Mouse (Mus musculus): ENCODE data around the gene Dcaf11. TPM values are rescaled to one million over a fixed set of nuclear protein-coding genes. Genes with fewer than 3 reads are reported as not detected.

Gene Dcaf11
- polyA plus RNA-seq, 1 experiment from 2014 or later, result 45.9 TPM

DNA sequence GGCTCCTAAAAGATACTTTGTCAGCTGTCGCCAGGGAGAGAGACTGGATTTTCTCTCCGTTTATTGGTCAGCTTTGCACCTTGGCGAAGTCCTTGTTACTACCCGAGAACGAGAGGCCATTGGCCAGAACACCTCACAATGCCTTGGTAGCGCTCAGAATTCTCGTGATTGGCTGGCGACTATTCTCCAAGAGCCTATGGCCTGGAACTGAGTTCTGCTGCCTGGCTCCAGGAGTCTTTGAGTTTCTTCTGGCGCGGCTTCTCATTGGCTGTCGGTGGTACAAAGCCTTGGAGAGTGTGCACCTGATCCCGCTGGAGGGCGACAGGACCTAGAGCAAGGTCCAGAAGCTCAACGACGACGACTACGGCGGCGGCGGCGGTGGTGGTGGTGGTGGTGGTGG, 58.0 kb downstream of the Dcaf11 start, which contains the start of gene Rec8:
Rec8 (plus strand) TSS at position 216 of the 400 bp plus-strand sequence.
- peak; percentile 91 for ATAC-seq (ENCODE audit: low FRiP score, low TSS enrichment)
- Histone ChIP-seq H3K4me2 (replicated peaks; ENCODE audit: low read depth) (peak within 1 kb of the TSS; percentile 35), H3K9ac (ENCODE audit: low read length) (peak within 1 kb of the TSS; percentile 41; the same call in 1 of the 2 replicates), H3K36me3 (ENCODE audit: control insufficient read depth, insufficient read depth, low read length) (no peaks in the 10 kb centered on the region), H3K27ac (replicated peaks) (no peak within 1 kb of the TSS), H3K4me3 (ENCODE audit: low read depth, low read length) (peak within 1 kb of the TSS; percentile 20), H3K4me1 (replicated peaks; ENCODE audit: control insufficient read depth, insufficient read depth) (no peaks in the 10 kb centered on the region), H3K9me3 (ENCODE audit: control insufficient read depth, low read length) (no peaks in the 10 kb centered on the region), H3K27me3 (ENCODE audit: control insufficient read depth, insufficient read depth, low read length) (no peaks in the 10 kb centered on the region)
- WGBS, result 15% methylated on average over 19 of the region's 21 CpGs
- TF ChIP-seq EP300 (optimal IDR thresholded peaks at IDR 0.05), result no peak
- TF ChIP-seq CTCF (IDR thresholded peaks at IDR 0.05; ENCODE audit: low read depth), result peak; percentile 59
- DNase-seq (ENCODE audit: low spot score), result peak; percentile 84

DNA sequence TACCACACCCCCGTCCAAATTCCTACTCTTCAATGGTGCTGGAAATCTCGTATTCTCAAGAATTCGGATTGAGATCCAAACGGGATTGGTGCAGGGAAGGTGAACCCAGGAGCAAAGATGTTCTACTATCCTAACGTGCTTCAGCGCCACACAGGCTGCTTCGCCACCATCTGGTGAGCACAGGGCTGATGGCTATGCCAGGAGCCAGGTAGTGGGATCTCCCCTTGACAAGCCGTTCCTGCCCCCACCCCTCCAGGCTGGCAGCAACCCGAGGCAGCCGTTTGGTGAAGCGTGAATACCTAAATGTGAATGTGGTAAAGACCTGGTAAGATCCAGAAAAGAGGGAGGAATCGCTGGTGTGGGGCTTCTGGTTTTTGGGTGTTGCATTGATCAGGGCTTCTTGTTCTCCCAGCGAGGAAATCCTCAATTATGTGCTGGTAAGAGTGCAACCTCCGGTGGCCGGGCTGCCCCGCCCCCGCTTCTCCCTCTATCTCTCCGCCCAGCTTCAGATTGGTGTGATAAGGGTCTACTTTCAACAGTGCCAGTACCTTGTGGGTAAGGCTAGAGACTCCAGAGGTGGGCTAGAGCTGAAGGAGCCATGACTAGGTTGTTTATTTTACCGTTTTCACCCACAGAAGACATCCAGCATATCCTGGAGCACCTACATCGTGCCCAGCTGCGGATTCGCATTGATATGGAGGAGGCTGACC, 58.8 kb downstream of the Dcaf11 start:
- H3K9me3 ChIP-seq (ENCODE audit: control insufficient read depth, low read length), result no peaks in the 10 kb centered on the region
- no peak for TF ChIP-seq EP300 (optimal IDR thresholded peaks at IDR 0.05)
- TF ChIP-seq CTCF (IDR thresholded peaks at IDR 0.05; ENCODE audit: low read depth), result no peak
- no peaks in the 10 kb centered on the region for H3K36me3 ChIP-seq (ENCODE audit: control insufficient read depth, insufficient read depth, low read length)
- peak overlapping the region; percentile 35 for H3K4me2 ChIP-seq (replicated peaks; ENCODE audit: low read depth)
- no peaks in the 10 kb centered on the region for H3K4me1 ChIP-seq (replicated peaks; ENCODE audit: control insufficient read depth, insufficient read depth)
- H3K4me3 ChIP-seq (ENCODE audit: low read depth, low read length), result peak overlapping the region; percentile 20
- DNase-seq (ENCODE audit: low spot score), result no peak
- no peak for ATAC-seq (ENCODE audit: low FRiP score, low TSS enrichment)
- 38% methylated on average over 22 of the region's 22 CpGs for WGBS
- no peaks in the 10 kb centered on the region for H3K27me3 ChIP-seq (ENCODE audit: control insufficient read depth, insufficient read depth, low read length)
- H3K9ac ChIP-seq (ENCODE audit: low read length), result peak overlapping the region; percentile 41; the same call in 1 of the 2 replicates
- H3K27ac ChIP-seq (replicated peaks), result no peak overlapping the region

Other genes starting within 250 kb of the Dcaf11 start
- 53.7 and 54.5 TPM in 2 replicates for gene Dhrs4, start 81.2 kb upstream of the Dcaf11 start, polyA plus RNA-seq (2015; fragmentation: Nextera tagmentation; extraction: Ambion mirVana)
- gene Carmil3, start 69.4 kb upstream of the Dcaf11 start, polyA plus RNA-seq (2015; fragmentation: Nextera tagmentation; extraction: Ambion mirVana), result 0.46 and 0.81 TPM in 2 replicates
- 0.08 and 0.17 TPM in 2 replicates for gene Cpne6, start 49.6 kb upstream of the Dcaf11 start, polyA plus RNA-seq (2015; fragmentation: Nextera tagmentation; extraction: Ambion mirVana)
- gene Nrl, start 35.0 kb upstream of the Dcaf11 start, polyA plus RNA-seq (2015; fragmentation: Nextera tagmentation; extraction: Ambion mirVana), result 0.11 TPM in 1 of 2 replicates, not detected in the other
- gene Pck2, start 19.7 kb upstream of the Dcaf11 start, polyA plus RNA-seq (2015; fragmentation: Nextera tagmentation; extraction: Ambion mirVana), result 15.7 and 16.1 TPM in 2 replicates
- gene A730061H03Rik, start 400 bp downstream of the Dcaf11 start, polyA plus RNA-seq (2015; fragmentation: Nextera tagmentation; extraction: Ambion mirVana), result 0.57 and 0.93 TPM in 2 replicates
- 0.30 and 0.35 TPM in 2 replicates for gene Fitm1, start 15.6 kb downstream of the Dcaf11 start, polyA plus RNA-seq (2015; fragmentation: Nextera tagmentation; extraction: Ambion mirVana)
- gene Psme1, start 18.1 kb downstream of the Dcaf11 start, polyA plus RNA-seq (2015; fragmentation: Nextera tagmentation; extraction: Ambion mirVana), result 130 and 136 TPM in 2 replicates
- gene Emc9, start 25.3 kb downstream of the Dcaf11 start, polyA plus RNA-seq (2015; fragmentation: Nextera tagmentation; extraction: Ambion mirVana), result 13.1 and 14.5 TPM in 2 replicates
- 268 and 316 TPM in 2 replicates for gene Psme2, start 31.1 kb downstream of the Dcaf11 start, polyA plus RNA-seq (2015; fragmentation: Nextera tagmentation; extraction: Ambion mirVana)
- gene Rnf31, start 31.7 kb downstream of the Dcaf11 start, polyA plus RNA-seq (2015; fragmentation: Nextera tagmentation; extraction: Ambion mirVana), result 9.5 and 11.3 TPM in 2 replicates
- 14.1 and 14.7 TPM in 2 replicates for gene Irf9, start 43.6 kb downstream of the Dcaf11 start, polyA plus RNA-seq (2015; fragmentation: Nextera tagmentation; extraction: Ambion mirVana)
- 4.5 TPM in 2 replicates for gene Rec8, start 58.0 kb downstream of the Dcaf11 start, polyA plus RNA-seq (2015; fragmentation: Nextera tagmentation; extraction: Ambion mirVana)
- 28.8 and 38.3 TPM in 2 replicates for gene Ipo4, start 76.0 kb downstream of the Dcaf11 start, polyA plus RNA-seq (2015; fragmentation: Nextera tagmentation; extraction: Ambion mirVana)
- gene Gm49378, start 77.9 kb downstream of the Dcaf11 start, polyA plus RNA-seq (2015; fragmentation: Nextera tagmentation; extraction: Ambion mirVana), result 1.2 and 1.3 TPM in 2 replicates
- 71.7 and 75.6 TPM in 2 replicates for gene Tm9sf1, start 83.8 kb downstream of the Dcaf11 start, polyA plus RNA-seq (2015; fragmentation: Nextera tagmentation; extraction: Ambion mirVana)
- 0.46 and 0.57 TPM in 2 replicates for gene Tssk4, start 90.2 kb downstream of the Dcaf11 start, polyA plus RNA-seq (2015; fragmentation: Nextera tagmentation; extraction: Ambion mirVana)
- 46.5 and 50.6 TPM in 2 replicates for gene Mdp1, start 100.5 kb downstream of the Dcaf11 start, polyA plus RNA-seq (2015; fragmentation: Nextera tagmentation; extraction: Ambion mirVana)
- gene Gmpr2, start 111.9 kb downstream of the Dcaf11 start, polyA plus RNA-seq (2015; fragmentation: Nextera tagmentation; extraction: Ambion mirVana), result 24.8 and 26.8 TPM in 2 replicates
- gene Nedd8, start 112.1 kb downstream of the Dcaf11 start, polyA plus RNA-seq (2015; fragmentation: Nextera tagmentation; extraction: Ambion mirVana), result 402 and 425 TPM in 2 replicates
- gene Tinf2, start 121.8 kb downstream of the Dcaf11 start, polyA plus RNA-seq (2015; fragmentation: Nextera tagmentation; extraction: Ambion mirVana), result 17.5 and 17.8 TPM in 2 replicates
- 79.0 and 80.6 TPM in 2 replicates for gene Tgm1, start 153.9 kb downstream of the Dcaf11 start, polyA plus RNA-seq (2015; fragmentation: Nextera tagmentation; extraction: Ambion mirVana)
- 25.7 and 27.3 TPM in 2 replicates for gene Rabggta, start 162.3 kb downstream of the Dcaf11 start, polyA plus RNA-seq (2015; fragmentation: Nextera tagmentation; extraction: Ambion mirVana)
- gene Dhrs1, start 185.7 kb downstream of the Dcaf11 start, polyA plus RNA-seq (2015; fragmentation: Nextera tagmentation; extraction: Ambion mirVana), result 92.3 and 99.5 TPM in 2 replicates
- gene Nop9, start 185.7 kb downstream of the Dcaf11 start, polyA plus RNA-seq (2015; fragmentation: Nextera tagmentation; extraction: Ambion mirVana), result 16.8 and 19.8 TPM in 2 replicates
- 12.3 and 13.6 TPM in 2 replicates for gene Cideb, start 198.5 kb downstream of the Dcaf11 start, polyA plus RNA-seq (2015; fragmentation: Nextera tagmentation; extraction: Ambion mirVana)
- 3.2 and 3.8 TPM in 2 replicates for gene Ltb4r2, start 201.4 kb downstream of the Dcaf11 start, polyA plus RNA-seq (2015; fragmentation: Nextera tagmentation; extraction: Ambion mirVana)
- 1.8 TPM in 2 replicates for gene Ltb4r1, start 206.0 kb downstream of the Dcaf11 start, polyA plus RNA-seq (2015; fragmentation: Nextera tagmentation; extraction: Ambion mirVana)
- 2.3 and 2.5 TPM in 2 replicates for gene Adcy4, start 224.1 kb downstream of the Dcaf11 start, polyA plus RNA-seq (2015; fragmentation: Nextera tagmentation; extraction: Ambion mirVana)
- 8.7 and 13.2 TPM in 2 replicates for gene Ripk3, start 228.9 kb downstream of the Dcaf11 start, polyA plus RNA-seq (2015; fragmentation: Nextera tagmentation; extraction: Ambion mirVana)